Mouse (Mus musculus): ENCODE measurements around the gene Gm45062. TPM values are rescaled to one million over a fixed set of nuclear protein-coding genes. Genes with fewer than 3 reads are reported as not detected.

Gene Gm45062
- total and polyA plus RNA-seq, 3 experiments = 2.7 to 4.1 (median 3.2) TPM

GRCm38 (mm10) chr6:8367675-8368074, 108.4 kb downstream of the Gm45062 start:
- peaks cover 2 to 3% of the 10 kb centered on the region in 2 experiments for H3K36me3 ChIP-seq (replicated peaks in 1 of 2; ENCODE audit: control insufficient read depth in 1 of 2, insufficient read depth in 1 of 2, low read length in 1 of 2)
- no peaks in the 10 kb centered on the region for H3K79me2 ChIP-seq (replicated peaks; ENCODE audit: control insufficient read depth, extremely low read depth, insufficient read depth, poor library complexity, severe bottlenecking)
- TF ChIP-seq HCFC1 (IDR thresholded peaks at IDR 0.05; ENCODE audit: low read depth, low read length) (no peak), MAZ (IDR thresholded peaks at IDR 0.05; ENCODE audit: low read depth, low read length) (no peak), ETS1 (conservative IDR thresholded peaks at IDR 0.05; ENCODE audit: low read depth, low read length) (no peak), KAT2A (IDR thresholded peaks at IDR 0.05; ENCODE audit: insufficient replicate concordance, low read length) (no peak), CHD1 (IDR thresholded peaks at IDR 0.05; ENCODE audit: low read depth, low read length) (no peak), MXI1 (IDR thresholded peaks at IDR 0.05; ENCODE audit: low read depth, low read length) (no peak), ZMIZ1 (IDR thresholded peaks at IDR 0.05; ENCODE audit: low read depth, low read length) (no peak), MEF2A (IDR thresholded peaks at IDR 0.05; ENCODE audit: borderline replicate concordance, low read depth, low read length) (no peak), TBP (conservative IDR thresholded peaks at IDR 0.05; ENCODE audit: low read depth, low read length) (no peak), ZNF384 (IDR thresholded peaks at IDR 0.05; ENCODE audit: low read depth, low read length) (no peak), CHD2 (IDR thresholded peaks at IDR 0.05; ENCODE audit: low read length) (no peak), TCF12 (IDR thresholded peaks at IDR 0.05; ENCODE audit: low read depth, low read length) (no peak), MAFK (IDR thresholded peaks at IDR 0.05; ENCODE audit: insufficient replicate concordance, low read length) (no peak), UBTF (IDR thresholded peaks at IDR 0.05; ENCODE audit: low read depth, low read length) (no peak), SMC3 (IDR thresholded peaks at IDR 0.05; ENCODE audit: low read depth, low read length) (no peak), NELFE (IDR thresholded peaks at IDR 0.05; ENCODE audit: low read depth, low read length) (no peak), ZC3H11A (IDR thresholded peaks at IDR 0.05; ENCODE audit: low read depth, low read length) (no peak), ZKSCAN1 (IDR thresholded peaks at IDR 0.05; ENCODE audit: borderline replicate concordance, low read depth, low read length) (no peak), NRF1 (IDR thresholded peaks at IDR 0.05; ENCODE audit: low read depth, low read length) (no peak)
- no peak overlapping the region for H3K27ac ChIP-seq (ENCODE audit: insufficient read depth, low read depth)
- no peaks in the 10 kb centered on the region for H3K4me1 ChIP-seq (ENCODE audit: control insufficient read depth in 1 of 2, insufficient read depth in 2 of 2)
- H3K4me3 ChIP-seq (replicated peaks in 1 of 3; ENCODE audit: low read depth in 2 of 3, low read length in 2 of 3, poor library complexity in 1 of 3) = no peak overlapping the region
- H3K27me3 ChIP-seq (replicated peaks) = no peaks in the 10 kb centered on the region
- dilution Hi-C loops (cut with MboI; ENCODE audit: extremely low pct_ligation_motif_present, extremely low pct_unique_long_range_greater_than_20kb, low sequenced_read_pairs) (no loop called here), in situ Hi-C loops (cut with MboI; ENCODE audit: low pct_ligation_motif_present, low pct_unique_long_range_greater_than_20kb, low sequenced_read_pairs) (no loop called here)
- no peaks in the 10 kb centered on the region for H3K9me3 ChIP-seq (replicated peaks; ENCODE audit: low read length)
- no peak overlapping the region for H3K9ac ChIP-seq (ENCODE audit: insufficient read depth, low read depth)
- H3K4me2 ChIP-seq (ENCODE audit: insufficient read depth, low read depth, poor library complexity, severe bottlenecking) = no peak overlapping the region
- no peak for DNase-seq (ENCODE audit: extremely low read depth)

- Histone ChIP-seq H3K9ac (ENCODE audit: insufficient read depth, low read depth) (no peak overlapping the region), H3K4me2 (ENCODE audit: insufficient read depth, low read depth, poor library complexity, severe bottlenecking) (no peak overlapping the region), H3K36me3 (replicated peaks in 1 of 2; ENCODE audit: control insufficient read depth in 1 of 2, insufficient read depth in 1 of 2, low read length in 1 of 2) (peaks cover 2 to 3% of the 10 kb centered on the region in 2 experiments), H3K27ac (ENCODE audit: insufficient read depth, low read depth) (no peak overlapping the region), H3K27me3 (replicated peaks) (no peaks in the 10 kb centered on the region), H3K4me3 (replicated peaks in 1 of 3; ENCODE audit: low read depth in 2 of 3, low read length in 2 of 3, poor library complexity in 1 of 3) (no peak overlapping the region), H3K4me1 (ENCODE audit: control insufficient read depth in 1 of 2, insufficient read depth in 2 of 2) (no peaks in the 10 kb centered on the region), H3K9me3 (replicated peaks; ENCODE audit: low read length) (no peaks in the 10 kb centered on the region), H3K79me2 (replicated peaks; ENCODE audit: control insufficient read depth, extremely low read depth, insufficient read depth, poor library complexity, severe bottlenecking) (no peaks in the 10 kb centered on the region)
- dilution Hi-C loops (cut with MboI; ENCODE audit: extremely low pct_ligation_motif_present, extremely low pct_unique_long_range_greater_than_20kb, low sequenced_read_pairs) (no loop called here), in situ Hi-C loops (cut with MboI; ENCODE audit: low pct_ligation_motif_present, low pct_unique_long_range_greater_than_20kb, low sequenced_read_pairs) (no loop called here)
- no peak for TF ChIP-seq MEF2A (IDR thresholded peaks at IDR 0.05; ENCODE audit: borderline replicate concordance, low read depth, low read length)
- no peak for TF ChIP-seq RAD21 (IDR thresholded peaks at IDR 0.05; ENCODE audit: low read depth, low read length)
- no peak for TF ChIP-seq USF2 (conservative IDR thresholded peaks at IDR 0.05; ENCODE audit: low read depth, low read length)
- no peak for TF ChIP-seq JUND (conservative IDR thresholded peaks at IDR 0.05; ENCODE audit: low read depth, low read length)
- no peak for TF ChIP-seq ZC3H11A (IDR thresholded peaks at IDR 0.05; ENCODE audit: low read depth, low read length)
- no peak for TF ChIP-seq RCOR1 (conservative IDR thresholded peaks at IDR 0.05; ENCODE audit: low read depth, low read length)
- TF ChIP-seq NRF1 (IDR thresholded peaks at IDR 0.05; ENCODE audit: low read depth, low read length) = no peak
- no peak for TF ChIP-seq IRF4 (IDR thresholded peaks at IDR 0.05; ENCODE audit: low read depth, low read length)
- no peak for TF ChIP-seq MAZ (IDR thresholded peaks at IDR 0.05; ENCODE audit: low read depth, low read length)
- TF ChIP-seq JUN (IDR thresholded peaks at IDR 0.05; ENCODE audit: insufficient read depth, low read depth, low read length) = no peak
- TF ChIP-seq ELF1 (IDR thresholded peaks at IDR 0.05; ENCODE audit: low read depth, low read length) = no peak
- no peak for DNase-seq (ENCODE audit: extremely low read depth)
Observed at GRCm38 (mm10) chr6:8368198-8368864, 109.1 kb downstream of the Gm45062 start.
